Mouse (Mus musculus): ENCODE measurements around the gene Dlg5. TPM values are rescaled to one million over a fixed set of nuclear protein-coding genes. Genes with fewer than 3 reads are reported as not detected.
A peak's percentile ranks its signal among the peaks of the same experiment; 100 is the strongest.

The Dlg5 gene
- total and polyA plus RNA-seq, 2 experiments from 2014 or later = 13.4 to 51.2 TPM

DNA sequence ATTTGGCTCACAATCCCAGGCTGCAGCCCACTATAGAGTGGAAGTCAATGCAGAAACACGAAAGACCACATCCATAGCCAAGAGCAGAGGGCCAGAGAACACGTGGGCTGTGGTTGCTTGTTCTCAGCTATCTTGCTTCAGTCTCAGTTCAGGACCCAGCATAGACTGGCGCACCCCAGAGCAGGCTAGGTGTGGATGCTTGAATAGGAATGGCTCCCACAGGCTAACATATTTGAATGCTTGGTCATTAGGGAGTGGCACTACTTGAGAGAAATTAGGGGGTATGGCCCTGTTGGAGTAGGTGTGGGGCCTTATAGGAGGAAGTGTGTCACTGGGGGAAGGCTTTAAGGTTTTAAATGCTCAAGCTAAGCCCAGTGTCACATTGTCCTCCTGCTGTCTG lies 62.8 kb downstream of the Dlg5 start:
- no peak overlapping the region for H3K9ac ChIP-seq (replicated peaks; ENCODE audit: low read length)
- 86% methylated on average over 3 of the region's 3 CpGs for WGBS
- peak overlapping the region; percentile 4 for H3K27ac ChIP-seq
- H3K4me3 ChIP-seq (ENCODE audit: low read length) = no peak overlapping the region
- H3K36me3 ChIP-seq (ENCODE audit: insufficient read depth, low read length) = no peaks in the 10 kb centered on the region
- no peaks in the 10 kb centered on the region for H3K27me3 ChIP-seq (ENCODE audit: insufficient read depth, low read length)
- ATAC-seq (no peak), DNase-seq (ENCODE audit: low spot score) (no peak)
- no peak for TF ChIP-seq CTCF (IDR thresholded peaks at IDR 0.05; ENCODE audit: low read depth)
- no peaks in the 10 kb centered on the region for H3K9me3 ChIP-seq (ENCODE audit: low read length)
- H3K4me2 ChIP-seq (ENCODE audit: low read depth, low read length) = no peak overlapping the region
- H3K4me1 ChIP-seq (ENCODE audit: insufficient read depth, low read length) = no peaks in the 10 kb centered on the region

DNA sequence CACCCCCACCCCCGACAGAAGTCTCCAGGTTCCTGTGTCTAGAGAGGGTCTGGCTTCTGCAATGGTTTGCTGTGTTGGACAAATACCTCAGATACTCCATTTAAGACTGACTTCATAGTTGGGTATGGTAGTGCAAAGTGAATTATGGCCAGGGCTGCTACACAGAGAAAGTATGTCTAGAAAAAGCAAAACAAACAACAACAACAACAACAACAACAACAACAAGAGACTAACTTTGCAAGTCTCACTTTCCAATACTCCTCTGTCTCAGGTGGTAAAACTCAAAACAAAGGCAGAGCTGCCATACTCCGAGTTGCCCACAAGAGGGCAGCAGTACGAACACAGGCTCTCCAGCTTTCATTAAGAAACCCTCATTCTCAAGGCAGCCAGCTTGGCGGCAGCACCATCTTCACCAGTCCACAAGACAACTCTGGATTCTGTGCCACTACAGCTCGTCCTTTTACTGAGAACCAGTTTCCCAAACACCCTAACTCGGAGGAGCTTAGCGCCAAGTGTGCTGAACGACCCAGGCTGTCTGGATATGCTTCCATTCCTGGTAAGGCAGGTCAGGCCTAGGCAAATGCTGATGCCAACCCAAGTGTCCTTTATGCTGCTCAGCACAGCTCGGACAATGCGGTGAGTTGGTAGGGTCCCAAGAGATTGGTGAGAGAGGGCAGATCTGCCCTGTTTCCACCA lies 63.8 kb downstream of the Dlg5 start:
- 22% methylated on average over 10 of the region's 10 CpGs for WGBS
- H3K27ac ChIP-seq = peak overlapping the region; percentile 4
- peak; percentile 77 for ATAC-seq
- no peak overlapping the region for H3K4me3 ChIP-seq (ENCODE audit: low read length)
- no peak overlapping the region for H3K9ac ChIP-seq (replicated peaks; ENCODE audit: low read length)
- no peak overlapping the region for H3K4me2 ChIP-seq (ENCODE audit: low read depth, low read length)
- 0 out of 2 replicates have a peak, but pooled peaks cover 3% of the 10 kb centered on the region for H3K36me3 ChIP-seq (ENCODE audit: insufficient read depth, low read length)
- no peaks in the 10 kb centered on the region for H3K27me3 ChIP-seq (ENCODE audit: insufficient read depth, low read length)
- peak; percentile 91 for DNase-seq (ENCODE audit: low spot score)
- TF ChIP-seq CTCF (IDR thresholded peaks at IDR 0.05; ENCODE audit: low read depth) = peak; percentile 98
- H3K9me3 ChIP-seq (ENCODE audit: low read length) = no peaks in the 10 kb centered on the region
- H3K4me1 ChIP-seq (ENCODE audit: insufficient read depth, low read length) = no peaks in the 10 kb centered on the region

DNA sequence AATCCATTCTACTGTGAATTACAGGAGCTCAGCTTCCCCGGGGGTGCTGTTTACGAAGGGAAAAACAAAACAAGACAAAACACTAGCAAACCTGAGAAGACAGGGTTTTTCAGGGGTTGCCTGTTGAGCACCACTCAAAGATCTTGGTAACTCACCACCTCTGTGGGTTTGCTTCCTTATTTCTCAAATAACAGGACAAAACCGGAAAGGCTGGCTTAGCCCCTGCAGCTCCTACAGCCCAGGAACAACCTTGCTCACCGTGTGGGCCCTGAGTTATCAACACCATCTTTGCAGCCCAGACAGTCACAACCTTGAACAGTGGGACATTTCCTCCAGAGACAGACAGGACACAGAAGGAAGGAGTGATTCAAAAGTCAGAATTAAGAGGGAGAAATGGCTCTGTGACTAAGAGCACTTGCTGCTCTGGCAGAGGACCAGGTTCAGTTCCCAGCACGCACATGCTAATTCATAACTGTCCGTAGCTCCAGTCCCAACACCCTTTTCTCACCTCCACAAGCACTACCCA lies 66.2 kb downstream of the Dlg5 start:
- H3K27ac ChIP-seq = no peak overlapping the region
- no peak overlapping the region for H3K4me2 ChIP-seq (ENCODE audit: low read depth, low read length)
- no peak overlapping the region for H3K9ac ChIP-seq (replicated peaks; ENCODE audit: low read length)
- H3K36me3 ChIP-seq (ENCODE audit: insufficient read depth, low read length) = peaks cover 10% of the 10 kb centered on the region
- H3K27me3 ChIP-seq (ENCODE audit: insufficient read depth, low read length) = no peaks in the 10 kb centered on the region
- DNase-seq (ENCODE audit: low spot score) = no peak
- no peak for ATAC-seq
- H3K9me3 ChIP-seq (ENCODE audit: low read length) = no peaks in the 10 kb centered on the region
- no peak for TF ChIP-seq CTCF (IDR thresholded peaks at IDR 0.05; ENCODE audit: low read depth)
- H3K4me3 ChIP-seq (ENCODE audit: low read length) = no peak overlapping the region
- no peaks in the 10 kb centered on the region for H3K4me1 ChIP-seq (ENCODE audit: insufficient read depth, low read length)
- WGBS = 73% methylated on average over 6 of the region's 6 CpGs

DNA sequence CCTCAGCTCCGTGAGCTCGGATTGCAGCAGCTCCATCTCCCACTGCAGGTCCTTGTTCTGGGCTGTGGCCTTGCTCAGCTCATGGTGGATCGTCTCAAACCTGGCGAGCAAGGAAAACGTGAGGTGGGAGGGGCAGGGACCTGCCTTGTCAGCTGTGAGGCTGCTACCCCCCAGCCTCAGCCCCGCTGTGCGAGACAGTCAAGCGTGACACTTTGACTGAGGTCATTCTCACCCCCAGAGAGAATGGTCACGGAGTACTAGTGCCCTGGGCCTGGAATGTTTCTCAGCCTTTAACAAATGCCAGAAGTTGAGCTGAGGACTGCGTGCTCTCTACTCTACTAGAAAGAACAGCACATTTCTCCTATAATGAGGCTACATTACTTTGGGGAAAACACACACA lies 69.1 kb downstream of the Dlg5 start:
- DNase-seq (ENCODE audit: low spot score) = no peak
- H3K4me3 ChIP-seq (ENCODE audit: low read length) = no peak overlapping the region
- no peak overlapping the region for H3K9ac ChIP-seq (replicated peaks; ENCODE audit: low read length)
- no peak for TF ChIP-seq CTCF (IDR thresholded peaks at IDR 0.05; ENCODE audit: low read depth)
- WGBS = 61% methylated on average over 10 of the region's 10 CpGs
- H3K27ac ChIP-seq = no peak overlapping the region
- no peaks in the 10 kb centered on the region for H3K27me3 ChIP-seq (ENCODE audit: insufficient read depth, low read length)
- no peaks in the 10 kb centered on the region for H3K4me1 ChIP-seq (ENCODE audit: insufficient read depth, low read length)
- no peak for ATAC-seq
- H3K9me3 ChIP-seq (ENCODE audit: low read length) = no peaks in the 10 kb centered on the region
- no peak overlapping the region for H3K4me2 ChIP-seq (ENCODE audit: low read depth, low read length)
- peaks cover 10% of the 10 kb centered on the region for H3K36me3 ChIP-seq (ENCODE audit: insufficient read depth, low read length)

DNA sequence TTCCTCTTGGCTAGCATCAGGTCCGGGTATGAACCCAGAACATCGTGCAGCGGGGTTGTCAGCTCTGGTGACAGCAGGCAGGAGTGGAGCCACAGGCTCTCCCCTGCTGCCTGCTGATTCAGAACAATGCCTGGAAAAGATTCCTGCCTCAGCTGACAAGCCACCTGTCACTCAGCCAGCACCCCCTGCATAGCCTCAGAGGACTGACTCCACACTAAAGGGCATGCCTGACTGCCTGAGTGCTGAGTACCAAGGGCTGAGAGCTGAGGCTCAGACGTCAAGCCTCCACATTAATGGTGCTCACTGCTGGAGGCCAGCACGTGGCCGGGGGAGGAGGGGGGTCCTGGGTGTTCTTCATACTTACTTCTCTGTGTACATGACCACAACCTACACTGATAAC lies 72.4 kb downstream of the Dlg5 start:
- Histone ChIP-seq H3K27ac (no peak overlapping the region), H3K36me3 (ENCODE audit: insufficient read depth, low read length) (peaks cover 32% of the 10 kb centered on the region), H3K4me1 (ENCODE audit: insufficient read depth, low read length) (no peaks in the 10 kb centered on the region), H3K9ac (replicated peaks; ENCODE audit: low read length) (no peak overlapping the region), H3K4me3 (ENCODE audit: low read length) (no peak overlapping the region), H3K27me3 (ENCODE audit: insufficient read depth, low read length) (no peaks in the 10 kb centered on the region), H3K4me2 (ENCODE audit: low read depth, low read length) (no peak overlapping the region), H3K9me3 (ENCODE audit: low read length) (no peaks in the 10 kb centered on the region)
- no peak for ATAC-seq
- no peak for TF ChIP-seq CTCF (IDR thresholded peaks at IDR 0.05; ENCODE audit: low read depth)
- DNase-seq (ENCODE audit: low spot score) = no peak
- WGBS = 39% methylated on average over 6 of the region's 6 CpGs

DNA sequence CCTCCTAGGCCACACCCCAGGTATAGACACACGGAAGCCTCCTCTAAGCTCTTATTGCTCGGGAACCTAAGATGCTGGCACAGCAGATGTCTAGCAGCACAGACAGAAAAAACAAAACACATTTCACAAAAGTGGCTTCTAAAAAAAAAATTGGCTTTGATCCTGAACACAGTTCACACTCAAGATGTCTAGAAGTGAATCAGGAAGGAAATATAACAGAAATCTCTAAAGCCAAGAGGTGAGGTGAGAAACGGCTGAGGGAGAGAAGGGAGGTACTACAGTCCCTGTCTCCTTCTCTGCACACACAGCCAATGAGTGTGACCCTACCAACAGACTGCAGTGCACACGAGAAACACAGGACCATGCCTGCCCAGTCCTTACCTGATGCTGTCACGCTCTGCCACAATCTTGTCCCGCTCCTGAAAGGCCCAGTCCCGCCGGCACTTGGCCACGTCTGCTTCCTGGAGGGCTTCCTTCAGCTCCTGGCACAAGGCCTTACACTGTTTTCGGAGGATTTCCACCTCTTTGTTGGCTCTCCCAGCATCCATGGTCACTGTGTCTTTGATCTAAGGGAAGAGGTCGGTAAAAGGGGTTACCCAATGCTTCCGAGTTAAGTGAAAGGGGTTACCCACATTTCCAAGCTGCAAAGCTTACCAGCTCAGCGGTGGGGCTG lies 73.9 kb downstream of the Dlg5 start:
- DNase-seq (ENCODE audit: low spot score) = no peak

DNA sequence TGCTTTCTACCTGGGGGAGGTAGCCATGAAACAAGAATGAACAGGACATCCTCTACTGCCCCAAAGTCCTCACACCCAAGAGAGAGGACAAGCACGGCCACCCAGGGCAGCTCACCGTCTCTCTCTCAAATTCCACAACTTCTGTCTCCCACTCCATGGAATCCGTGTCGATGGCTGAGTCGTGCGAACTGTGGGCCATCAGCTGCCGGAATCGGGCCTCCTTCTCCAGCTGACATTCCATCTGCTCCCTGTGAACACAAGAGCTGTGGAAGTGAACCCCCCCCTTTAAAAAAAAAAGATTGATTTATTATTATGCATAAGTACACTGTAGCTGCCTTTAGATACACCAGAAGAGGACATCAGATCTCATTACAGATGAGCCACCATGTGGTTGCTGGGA lies 79.7 kb downstream of the Dlg5 start:
- no peaks in the 10 kb centered on the region for H3K27me3 ChIP-seq (ENCODE audit: insufficient read depth, low read length)
- no peak overlapping the region for H3K4me2 ChIP-seq (ENCODE audit: low read depth, low read length)
- H3K27ac ChIP-seq = no peak overlapping the region
- no peak for ATAC-seq
- no peaks in the 10 kb centered on the region for H3K4me1 ChIP-seq (ENCODE audit: insufficient read depth, low read length)
- H3K4me3 ChIP-seq (ENCODE audit: low read length) = no peak overlapping the region
- H3K9me3 ChIP-seq (ENCODE audit: low read length) = no peaks in the 10 kb centered on the region
- 96% methylated on average over 8 of the region's 8 CpGs for WGBS
- no peak for TF ChIP-seq CTCF (IDR thresholded peaks at IDR 0.05; ENCODE audit: low read depth)
- DNase-seq (ENCODE audit: low spot score) = no peak
- peaks cover 49% of the 10 kb centered on the region; the same call in 1 of the 2 replicates for H3K36me3 ChIP-seq (ENCODE audit: insufficient read depth, low read length)
- H3K9ac ChIP-seq (replicated peaks; ENCODE audit: low read length) = no peak overlapping the region

More for the DNA sequence above, 73.9 kb downstream of the Dlg5 start:
- ATAC-seq = no peak
- Histone ChIP-seq H3K4me2 (ENCODE audit: low read depth, low read length) (no peak overlapping the region), H3K4me1 (ENCODE audit: insufficient read depth, low read length) (no peaks in the 10 kb centered on the region), H3K9ac (replicated peaks; ENCODE audit: low read length) (no peak overlapping the region), H3K9me3 (ENCODE audit: low read length) (no peaks in the 10 kb centered on the region), H3K27me3 (ENCODE audit: insufficient read depth, low read length) (no peaks in the 10 kb centered on the region), H3K27ac (no peak overlapping the region), H3K36me3 (ENCODE audit: insufficient read depth, low read length) (peaks cover 39% of the 10 kb centered on the region), H3K4me3 (ENCODE audit: low read length) (no peak overlapping the region)
- TF ChIP-seq CTCF (IDR thresholded peaks at IDR 0.05; ENCODE audit: low read depth) = no peak
- WGBS = 69% methylated on average over 13 of the region's 13 CpGs
